Mouse (Mus musculus) layer of hippocampus, adult 18-20 months (tissue): ENCODE measurements around the gene Arl6ip5. TPM values are rescaled to one million over a fixed set of nuclear protein-coding genes. Genes with fewer than 3 reads are reported as not detected.

Source experiments
- DNase-seq, 2 experiments: peaks; one replicate each; pipeline ENCODE4 v3.0.0; 2022; ENCODE audit warnings: low spot score in 2 of 2
- total RNA-seq, 2 experiments: library from RNA; stranded (reverse); gene quantifications; 2 replicates each; pipeline ENCODE4 v1.2.3; 2021

The Arl6ip5 gene
- total RNA-seq, 2 experiments from 2014 or later, result 179 to 187 TPM

DNA sequence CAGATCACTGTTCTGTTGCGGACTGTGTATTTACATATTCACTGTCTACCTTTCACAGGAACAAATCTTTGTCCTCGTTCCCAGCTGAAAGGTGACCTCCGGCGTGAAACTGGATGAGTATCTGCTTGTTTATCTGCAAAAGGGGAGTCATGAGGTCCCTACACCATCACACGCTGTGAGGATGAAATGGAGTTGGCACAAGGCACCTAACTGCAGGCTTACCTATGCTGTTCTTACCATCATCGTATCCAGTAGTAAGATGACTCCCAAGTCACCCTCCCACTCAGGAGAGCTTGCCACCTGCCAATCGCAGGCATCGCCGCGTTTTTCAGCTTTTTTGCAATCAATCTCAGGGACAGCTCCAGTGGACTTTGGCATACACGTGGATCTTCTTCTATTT, 59.1 kb downstream of the Arl6ip5 start:
- no peak for DNase-seq

DNA sequence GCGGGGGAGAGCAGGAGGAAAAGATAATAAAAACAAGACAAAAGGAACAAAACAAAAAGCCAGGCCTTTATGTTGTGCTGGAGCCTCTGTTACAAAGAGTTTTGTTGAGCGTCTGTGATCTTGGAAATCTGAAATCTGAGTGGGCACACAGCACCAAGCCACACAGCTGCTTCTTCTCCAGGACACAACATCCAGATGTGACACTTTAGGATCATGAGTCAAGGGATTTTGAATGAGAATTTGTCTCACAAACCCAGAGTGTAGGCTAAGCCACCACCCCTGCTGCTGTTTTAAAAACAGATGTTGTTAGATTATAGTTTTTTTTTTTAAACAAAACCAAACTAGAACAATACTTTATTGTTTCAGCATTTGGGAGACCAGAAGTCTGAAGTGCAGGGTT, 61.9 kb downstream of the Arl6ip5 start:
- DNase-seq, result no peak

- no peak for DNase-seq
Observed at GRCm38 (mm10) chr6:97273058-97273710, 62.7 kb downstream of the Arl6ip5 start.

DNA sequence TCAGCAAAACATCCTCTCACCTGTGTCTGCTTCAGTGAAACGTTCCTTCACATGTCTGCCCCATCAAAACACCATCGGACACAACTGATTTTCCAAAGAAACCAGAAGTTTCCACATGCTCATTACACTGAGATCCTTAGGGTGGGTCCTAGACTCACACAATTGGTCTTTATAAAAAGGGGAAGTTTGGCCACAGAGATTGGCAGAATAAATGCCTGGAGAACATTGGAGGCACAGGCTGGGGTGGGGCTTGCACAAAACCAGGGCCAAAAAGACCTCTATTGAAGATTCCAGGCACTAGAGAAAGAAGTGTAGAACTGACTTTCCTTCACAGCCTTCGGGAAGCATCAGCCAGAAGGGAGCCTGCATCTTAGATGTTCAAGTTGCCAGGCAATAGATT, 63.3 kb downstream of the Arl6ip5 start:
- no peak for DNase-seq

- no peak for DNase-seq
Observed at GRCm38 (mm10) chr6:97275760-97276159, 65.3 kb downstream of the Arl6ip5 start.

DNA sequence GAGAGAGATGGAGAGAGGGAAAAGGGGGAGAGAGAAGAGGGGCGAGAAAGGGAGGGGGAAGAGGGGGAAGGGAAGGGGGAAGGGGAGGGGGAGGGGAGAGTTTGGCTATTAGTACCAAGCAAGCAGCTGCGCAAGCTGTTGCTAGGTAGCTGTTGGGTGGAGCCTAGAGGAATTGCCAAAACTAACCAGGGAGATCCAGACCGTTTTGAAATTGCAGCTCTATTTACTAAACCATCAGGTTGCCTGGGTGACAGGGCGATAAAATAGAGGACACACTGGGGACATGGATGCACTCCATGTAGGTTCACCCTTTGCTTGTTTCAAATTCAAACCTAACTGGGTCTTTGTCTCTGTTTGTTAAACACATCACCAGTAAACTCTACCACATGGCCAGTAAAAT, 65.9 kb downstream of the Arl6ip5 start:
- DNase-seq, result peak in 1 of 2 experiments; percentile 11

- DNase-seq, result no peak
Observed at GRCm38 (mm10) chr6:97276890-97277497, 66.5 kb downstream of the Arl6ip5 start.

DNA sequence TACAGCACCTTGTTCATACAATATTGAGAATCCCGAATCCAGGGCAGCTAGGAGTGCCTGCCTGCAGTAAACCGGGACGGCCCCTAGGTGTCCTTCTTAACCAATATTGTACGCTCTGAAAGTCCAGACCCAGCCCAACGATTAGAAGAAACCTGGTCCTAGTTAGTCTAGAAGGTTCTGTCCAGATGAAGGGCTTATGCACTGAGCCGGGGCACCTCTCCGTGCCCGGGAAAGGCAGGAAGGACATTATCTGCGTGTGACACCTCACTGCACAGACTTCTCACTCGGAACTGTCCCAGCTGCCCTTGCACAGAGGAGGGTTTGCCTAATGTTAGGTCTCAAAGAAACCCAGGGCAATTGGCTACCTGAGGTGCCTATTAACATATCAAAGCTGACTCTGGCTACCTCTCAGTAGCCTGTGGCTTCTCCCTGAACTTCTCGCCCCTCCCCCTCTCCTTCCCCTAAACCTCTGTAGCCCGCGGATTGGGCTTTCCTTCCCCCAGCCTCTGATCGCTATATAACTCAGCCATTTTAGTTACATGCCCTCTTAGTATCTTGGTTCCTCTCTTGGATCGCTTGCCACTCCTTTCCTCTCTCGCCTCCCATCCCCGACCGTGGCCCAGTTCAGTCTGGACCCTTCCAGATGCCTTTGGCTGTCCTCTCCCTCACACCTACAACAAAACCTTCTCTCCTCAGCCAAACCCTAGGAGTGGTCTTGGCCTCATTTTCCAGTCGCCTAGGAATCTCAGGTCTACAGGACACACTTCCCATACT, 67.7 kb downstream of the Arl6ip5 start:
- DNase-seq, result peak; percentile 71 to 91

- no peak for DNase-seq
Observed at GRCm38 (mm10) chr6:97278878-97279277, 68.4 kb downstream of the Arl6ip5 start.

Other genes starting within 250 kb of the Arl6ip5 start
- under 1 TPM; 0.15 to 0.36 TPM for gene Fam19a4, start 150.3 kb upstream of the Arl6ip5 start, total RNA-seq
- gene Eogt, start 61.5 kb upstream of the Arl6ip5 start, total RNA-seq, result 10 to 100 TPM; 17.8 to 19.6 TPM
- 10 to 100 TPM; 48.4 to 52.3 TPM for gene Tmf1, start 31.6 kb upstream of the Arl6ip5 start, total RNA-seq
- gene Uba3, start 5.0 kb upstream of the Arl6ip5 start, total RNA-seq, result 10 to 100 TPM; 70.9 to 73.7 TPM
- not detected for gene Lmod3, start 42.1 kb downstream of the Arl6ip5 start, total RNA-seq